Mouse (Mus musculus) CH12.LX (cell line): ENCODE measurements around the gene Vax1. TPM values are rescaled to one million over a fixed set of nuclear protein-coding genes. Genes with fewer than 3 reads are reported as not detected.

Source experiments
- DNase-seq: peaks from one replicate; pipeline ENCODE4 v3.0.0-alpha.2; 2013; ENCODE audit errors: extremely low read depth
- H3K27ac ChIP-seq: 2 replicates; pipeline ENCODE4 v1.5.1; 2012; ENCODE audit warnings: low read depth, mild to moderate bottlenecking, control low read depth, moderate library complexity; ENCODE audit not compliant: insufficient read depth
- H3K27me3 ChIP-seq: replicated peaks from 2 replicates; pipeline ENCODE3; 2012; ENCODE audit warnings: inconsistent platforms
- H3K36me3 ChIP-seq, 2 experiments: replicated peaks in 1 of 2; 2 replicates each; pipeline versions ENCODE3 to v1.6.1; 2012; ENCODE audit warnings: inconsistent platforms in 1 of 2, low read length in 1 of 2, mild to moderate bottlenecking in 1 of 2, mixed read lengths in 1 of 2, moderate library complexity in 1 of 2; ENCODE audit not compliant: control insufficient read depth in 1 of 2, insufficient read depth in 1 of 2
- H3K4me1 ChIP-seq, 2 experiments: 2 replicates each; pipeline ENCODE4 v1.6.1; 2012; ENCODE audit warnings: inconsistent platforms in 1 of 2, moderate library complexity in 1 of 2; ENCODE audit not compliant: insufficient read depth in 2 of 2, control insufficient read depth in 1 of 2
- H3K4me2 ChIP-seq: 2 replicates; pipeline ENCODE4 v1.6.1; 2012; ENCODE audit warnings: low read depth, mild to moderate bottlenecking, control low read depth; ENCODE audit not compliant: poor library complexity, insufficient read depth, severe bottlenecking
- H3K4me3 ChIP-seq, 3 experiments: fragments of 150-350 bp in 1 of 3; sonication (generic) in 1 of 3; replicated peaks in 1 of 3; 2 replicates each; pipeline versions ENCODE3 to v1.5.1; 2011 to 2012; ENCODE audit warnings: low read depth in 2 of 3, low read length in 2 of 3, mild to moderate bottlenecking in 2 of 3, moderate library complexity in 2 of 3, control low read depth in 1 of 3, improper control_type of control experiment in 1 of 3, inconsistent platforms in 1 of 3, mixed read lengths in 1 of 3; ENCODE audit not compliant: poor library complexity in 1 of 3
- H3K79me2 ChIP-seq: replicated peaks from 2 replicates; pipeline ENCODE4 v1.6.1; 2012; ENCODE audit warnings: mild to moderate bottlenecking, moderate library complexity; ENCODE audit not compliant: control insufficient read depth, poor library complexity, insufficient read depth, severe bottlenecking; ENCODE audit errors: extremely low read depth
- H3K9ac ChIP-seq: 2 replicates; pipeline ENCODE4 v1.6.1; 2012; ENCODE audit warnings: low read depth, mild to moderate bottlenecking, control low read depth, moderate library complexity; ENCODE audit not compliant: insufficient read depth
- H3K9me3 ChIP-seq: replicated peaks from 2 replicates; pipeline ENCODE3; 2012; ENCODE audit warnings: low read length, inconsistent platforms, mixed read lengths
- CHD2 ChIP-seq: IDR thresholded peaks from 2 replicates; pipeline ENCODE4 v1.6.1; 2011; ENCODE audit warnings: low read length, improper control_type of control experiment
- CTCF ChIP-seq, 2 experiments: IDR thresholded peaks in 1 of 2; conservative IDR thresholded peaks in 1 of 2; 2 replicates each; pipeline ENCODE4 v1.5.1; 2011 to 2012; ENCODE audit warnings: low read depth in 2 of 2, low read length in 2 of 2, improper control_type of control experiment in 1 of 2, inconsistent platforms in 1 of 2, mild to moderate bottlenecking in 1 of 2, moderate library complexity in 1 of 2
- EP300 ChIP-seq: IDR thresholded peaks from 2 replicates; pipeline ENCODE4 v1.6.1; 2011; ENCODE audit warnings: low read length, improper control_type of control experiment
- ETS1 ChIP-seq: conservative IDR thresholded peaks from 2 replicates; pipeline ENCODE4 v1.6.1; 2012; ENCODE audit warnings: low read depth, mild to moderate bottlenecking, inconsistent platforms, low read length, improper control_type of control experiment, moderate library complexity
- GABPA ChIP-seq: IDR thresholded peaks from 2 replicates; pipeline ENCODE4 v1.6.1; 2012; ENCODE audit warnings: low read depth, low read length, improper control_type of control experiment, inconsistent platforms; ENCODE audit not compliant: insufficient replicate concordance
- JUN ChIP-seq: IDR thresholded peaks from 2 replicates; pipeline ENCODE4 v1.6.1; 2011; ENCODE audit warnings: low read depth, mild to moderate bottlenecking, low read length, improper control_type of control experiment, moderate library complexity; ENCODE audit not compliant: insufficient read depth
- JUND ChIP-seq: conservative IDR thresholded peaks from 2 replicates; pipeline ENCODE4 v1.6.1; 2011; ENCODE audit warnings: low read depth, low read length, improper control_type of control experiment
- KAT2A ChIP-seq: IDR thresholded peaks from 2 replicates; pipeline ENCODE4 v1.6.1; 2012; ENCODE audit warnings: low read length, improper control_type of control experiment, inconsistent platforms; ENCODE audit not compliant: insufficient replicate concordance
- MAX ChIP-seq: IDR thresholded peaks from 2 replicates; pipeline ENCODE4 v1.6.1; 2011; ENCODE audit warnings: low read length, improper control_type of control experiment
- MEF2A ChIP-seq: IDR thresholded peaks from 2 replicates; pipeline ENCODE4 v1.6.1; 2014; ENCODE audit warnings: low read depth, mild to moderate bottlenecking, inconsistent platforms, low read length, improper control_type of control experiment, borderline replicate concordance
- MXI1 ChIP-seq: IDR thresholded peaks from 2 replicates; pipeline ENCODE4 v1.6.1; 2011; ENCODE audit warnings: mild to moderate bottlenecking, low read depth, low read length, improper control_type of control experiment
- MYC ChIP-seq: IDR thresholded peaks from 2 replicates; pipeline ENCODE4 v1.6.1; 2011; ENCODE audit warnings: low read depth, mild to moderate bottlenecking, improper control_type of control experiment, low read length
- SIN3A ChIP-seq: IDR thresholded peaks from 2 replicates; pipeline ENCODE4 v1.6.1; 2012; ENCODE audit warnings: low read length, improper control_type of control experiment, inconsistent platforms
- SMC3 ChIP-seq: IDR thresholded peaks from 2 replicates; pipeline ENCODE4 v1.6.1; 2011; ENCODE audit warnings: low read depth, low read length, improper control_type of control experiment
- TCF12 ChIP-seq: IDR thresholded peaks from 2 replicates; pipeline ENCODE4 v1.6.1; 2014; ENCODE audit warnings: low read depth, mild to moderate bottlenecking, inconsistent platforms, low read length, improper control_type of control experiment
- ZC3H11A ChIP-seq: IDR thresholded peaks from 2 replicates; pipeline ENCODE4 v1.6.1; 2012; ENCODE audit warnings: low read depth, mild to moderate bottlenecking, inconsistent platforms, low read length, improper control_type of control experiment
- dilution Hi-C: fragments of 300-500 bp; cut with MboI; formaldehyde crosslinking; loops from 2 replicates; pipeline ENCODE4 v1.14.3; 2020; ENCODE audit warnings: low sequenced_read_pairs; ENCODE audit not compliant: extremely low pct_unique_long_range_greater_than_20kb, extremely low pct_ligation_motif_present
- in situ Hi-C: fragments of 300-500 bp; cut with MboI; formaldehyde crosslinking; loops from 3 replicates; pipeline ENCODE4 v1.14.3; 2019; ENCODE audit warnings: low sequenced_read_pairs, low pct_ligation_motif_present, low pct_unique_long_range_greater_than_20kb, mixed read lengths
- polyA plus RNA-seq: library from polyadenylated mRNA; unstranded; fragments of >175 nt; gene quantifications from 2 replicates; pipeline ENCODE4 v1.2.1, GENCODE M21; 2012; ENCODE audit warnings: low read depth; ENCODE audit not compliant: insufficient read length
- total RNA-seq, 2 experiments: library from RNA; depleted of rRNA; stranded (reverse); fragments of 300-350 nt in 1 of 2; fragments of >200 nt in 1 of 2; gene quantifications; 2 replicates each; pipeline ENCODE4 v1.2.3; 2012 to 2014

The Vax1 gene
- total and polyA plus RNA-seq, 3 experiments: not detected

DNA sequence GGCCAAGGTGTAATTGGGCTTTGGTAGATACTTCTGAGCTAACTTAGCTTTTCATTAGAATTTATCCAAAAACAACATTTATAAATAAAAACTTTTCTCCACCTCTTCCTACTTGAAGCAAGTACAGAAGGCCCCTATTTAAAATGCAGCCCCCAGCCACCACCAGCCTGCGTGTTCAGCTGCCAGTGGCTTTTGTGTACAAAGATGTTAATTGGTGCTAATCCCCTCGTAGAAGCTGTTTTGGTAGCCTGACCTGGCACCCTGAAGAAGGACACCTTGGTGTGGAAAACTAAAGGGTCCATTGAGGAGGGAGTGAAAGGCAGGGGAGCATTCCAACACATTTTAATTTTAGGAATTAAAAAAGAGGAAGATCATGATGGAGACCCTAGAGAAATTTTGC is 34.9 kb downstream of the Vax1 start:
- Histone ChIP-seq H3K36me3 (no peaks in the 10 kb centered on the region), H3K4me1 (peaks cover 0 to 32% of the 10 kb centered on the region in 2 experiments; a peak in 2 of 4 replicates), H3K4me3 (no peak overlapping the region), H3K79me2 (no peaks in the 10 kb centered on the region), H3K9ac (no peak overlapping the region), H3K4me2 (no peak overlapping the region), H3K9me3 (no peaks in the 10 kb centered on the region), H3K27ac (no peak overlapping the region), H3K27me3 (no peaks in the 10 kb centered on the region)
- in situ Hi-C loops: no loop called here
- dilution Hi-C loops: no loop called here
- no peak for DNase-seq
- no peak for TF ChIP-seq SMC3
- no peak for TF ChIP-seq GABPA
- no peak for TF ChIP-seq MEF2A
- no peak for TF ChIP-seq SIN3A
- no peak for TF ChIP-seq KAT2A
- no peak for TF ChIP-seq CHD2
- TF ChIP-seq JUN: no peak
- TF ChIP-seq MAX: no peak

DNA sequence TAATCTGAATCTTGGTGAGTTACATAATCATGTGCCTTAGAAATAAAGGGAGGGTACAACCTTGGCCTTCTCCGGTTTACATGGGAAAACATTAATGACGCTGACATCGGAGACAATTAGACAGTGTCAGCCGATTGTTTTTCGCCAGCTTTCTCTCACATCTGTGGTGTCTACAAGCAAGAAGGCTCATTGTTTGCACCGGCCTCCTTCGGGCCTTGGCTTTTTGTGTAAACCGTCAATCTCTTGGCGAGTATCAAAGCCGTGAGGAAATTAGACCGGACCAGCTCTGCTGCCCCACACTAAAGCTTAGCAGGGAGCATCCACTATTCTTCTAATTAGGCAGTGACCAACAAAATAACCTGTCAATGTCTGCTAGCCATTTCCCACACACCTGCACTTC is 36.7 kb downstream of the Vax1 start:
- Histone ChIP-seq H3K9ac (no peak overlapping the region), H3K4me2 (no peak overlapping the region), H3K36me3 (no peaks in the 10 kb centered on the region), H3K9me3 (no peaks in the 10 kb centered on the region), H3K79me2 (no peaks in the 10 kb centered on the region), H3K4me1 (peaks cover 10 to 49% of the 10 kb centered on the region in 2 experiments), H3K27me3 (no peaks in the 10 kb centered on the region), H3K27ac (no peak overlapping the region), H3K4me3 (no peak overlapping the region)
- in situ Hi-C loops: no loop called here
- TF ChIP-seq CHD2: no peak
- no peak for TF ChIP-seq ETS1
- no peak for TF ChIP-seq ZC3H11A
- TF ChIP-seq MXI1: no peak
- no peak for TF ChIP-seq TCF12
- TF ChIP-seq MYC: no peak
- TF ChIP-seq CTCF (conservative IDR thresholded peaks at IDR 0.05 in 1 of 2, IDR thresholded peaks at IDR 0.05 in 1 of 2; ENCODE audit: low read depth in 2 of 2, low read length in 2 of 2): no peak
- no peak for TF ChIP-seq EP300
- TF ChIP-seq JUND: no peak
- dilution Hi-C loops: no loop called here
- DNase-seq: no peak
